In genomic region chr11:120228911-120229437, GRCm38 (mm10) we compare ENCODE assay signal across 8 mouse cellular contexts. TPM values are rescaled to one million over a fixed set of nuclear protein-coding genes. Genes with fewer than 3 reads are reported as not detected.
DNase-seq lines count a peak whose midpoint lies in the region; ATAC-seq lines count a peak whose summit lies in the region.

No protein-coding gene starts in this region.

- H3K4me2 ChIP-seq in liver, embryonic 12.5 days, result peak overlapping the region; percentile 97
- peak overlapping the region; percentile 92 for H3K4me2 ChIP-seq in hindbrain, embryonic 13.5 days

- H3K27ac ChIP-seq in liver, embryonic 12.5 days, result 0 out of 2 replicates have a peak overlapping the region, but pooled peaks have one; percentile 8
- H3K27ac ChIP-seq in hindbrain, embryonic 13.5 days, result peak overlapping the region; percentile 100

- H3K4me3 ChIP-seq in liver, embryonic 12.5 days, result no peak overlapping the region; the same call in 1 of the 2 replicates
- peak overlapping the region; percentile 95 for H3K4me3 ChIP-seq in hindbrain, embryonic 13.5 days

- ATAC-seq in liver, embryonic 12.5 days, result no peak
- ATAC-seq in hindbrain, embryonic 13.5 days (ENCODE audit: low FRiP score), result no peak
- ATAC-seq in erythroblast, adult 5-6 weeks (replicated peaks; ENCODE audit: low FRiP score, poor library complexity, severe bottlenecking), result no peak

- H3K27me3 ChIP-seq in liver, embryonic 12.5 days (replicated peaks), result peaks cover 83% of the 10 kb centered on the region
- no peaks in the 10 kb centered on the region for H3K27me3 ChIP-seq in hindbrain, embryonic 13.5 days

- WGBS in liver, embryonic 12.5 days (ENCODE audit: insufficient replicate concordance), result 59% methylated on average over 7 of the region's 7 CpGs
- WGBS in hindbrain, embryonic 13.5 days, result 19% methylated on average over 7 of the region's 7 CpGs

- H3K4me1 ChIP-seq in liver, embryonic 12.5 days, result peaks cover 94% of the 10 kb centered on the region
- peaks cover 70% of the 10 kb centered on the region for H3K4me1 ChIP-seq in hindbrain, embryonic 13.5 days (replicated peaks)

- no peak for DNase-seq in liver
- DNase-seq in embryo, embryonic 11 days, result peak; percentile 67
- peak; percentile 20 to 35 for DNase-seq in lung, postnatal 4 days
- no peak for DNase-seq in ovary, postnatal 14 days (ENCODE audit: low spot score)
- DNase-seq in right cerebral cortex, postnatal 14 days, result no peak

- H3K9me3 ChIP-seq in liver, embryonic 12.5 days (replicated peaks), result no peaks in the 10 kb centered on the region
- no peaks in the 10 kb centered on the region for H3K9me3 ChIP-seq in hindbrain, embryonic 13.5 days

- no peaks in the 10 kb centered on the region for H3K36me3 ChIP-seq in liver, embryonic 12.5 days
- H3K36me3 ChIP-seq in hindbrain, embryonic 13.5 days, result no peaks in the 10 kb centered on the region

- H3K9ac ChIP-seq in liver, embryonic 12.5 days, result no peak overlapping the region
- peak overlapping the region; percentile 100 for H3K9ac ChIP-seq in hindbrain, embryonic 13.5 days

RNA-seq across cellular contexts. Expression of gene Bahcc1, which starts 3.8 kb away (rescaled TPM):
- polyA plus RNA-seq in liver, embryonic 12.5 days (2016; fragmentation: Nextera tagmentation; extraction: Ambion mirVana), result 3.0 and 3.5 TPM in 2 replicates
- polyA plus RNA-seq in hindbrain, embryonic 13.5 days (2015; fragmentation: Nextera tagmentation; extraction: Ambion mirVana), result 13.6 and 17.0 TPM in 2 replicates
- 2.1 and 3.3 TPM in 2 replicates for total RNA-seq in erythroblast, adult 5-6 weeks (2015; ENCODE audit: low replicate concordance)
- 0.84 and 2.0 TPM in 2 replicates for total RNA-seq in erythroblast, adult 5-6 weeks (2017; ENCODE audit: low replicate concordance)

Comparison
In these comparisons a context has a peak if more than half of its experiments do, and no peak if none do; other contexts are left out.
1. DNase-seq: peak in embryo, embryonic 11 days (single experiment) and lung, postnatal 4 days (2 of 2); none in liver (single experiment), ovary, postnatal 14 days (single experiment) and right cerebral cortex, postnatal 14 days (single experiment).